8 mouse cellular contexts compared by ENCODE assay signal in genomic region chr2:62412081-62412821, GRCm38 (mm10). TPM values are rescaled to one million over a fixed set of nuclear protein-coding genes. Genes with fewer than 3 reads are reported as not detected.
DNase-seq lines count a peak whose midpoint lies in the region; ATAC-seq and TF ChIP-seq lines count a peak whose summit lies in the region.

Dpp4 (minus strand) TSS chr2:62412231.

- no peaks in the 10 kb centered on the region for H3K9me3 ChIP-seq in heart, embryonic 10.5 days
- no peaks in the 10 kb centered on the region for H3K9me3 ChIP-seq in ES-E14 (ENCODE audit: control insufficient read depth, insufficient read depth, low read depth, low read length)
- no peaks in the 10 kb centered on the region for H3K9me3 ChIP-seq in heart, embryonic 16.5 days (replicated peaks; ENCODE audit: control insufficient read depth, low read length)

- H3K4me3 ChIP-seq in heart, embryonic 10.5 days = peak within 1 kb of the TSS; percentile 69
- peak within 1 kb of the TSS; percentile 61 to 66 for H3K4me3 ChIP-seq in ES-E14 (ENCODE audit: insufficient read depth in 1 of 2, low read depth in 1 of 2, low read length in 2 of 2, poor library complexity in 1 of 2, severe bottlenecking in 1 of 2)
- peak within 1 kb of the TSS; percentile 52 for H3K4me3 ChIP-seq in heart, embryonic 16.5 days (ENCODE audit: low read length)

- 56% methylated on average over 13 of the region's 13 CpGs for WGBS in heart, embryonic 10.5 days
- WGBS in heart, embryonic 16.5 days = 47% methylated on average over 13 of the region's 13 CpGs

- H3K27ac ChIP-seq in heart, embryonic 10.5 days = peak within 1 kb of the TSS; percentile 79
- no peak within 1 kb of the TSS; the same call in 1 of the 2 replicates for H3K27ac ChIP-seq in ES-E14 (ENCODE audit: insufficient read depth, low read depth, low read length, poor library complexity, severe bottlenecking)
- H3K27ac ChIP-seq in heart, embryonic 16.5 days (ENCODE audit: low read length) = peak within 1 kb of the TSS; percentile 54; the same call in 1 of the 2 replicates

- H3K4me2 ChIP-seq in heart, embryonic 16.5 days (ENCODE audit: low read depth, low read length) = peak within 1 kb of the TSS; percentile 82

- H3K9ac ChIP-seq in ES-E14 (ENCODE audit: insufficient read depth, low read depth, low read length, poor library complexity, severe bottlenecking) = peak within 1 kb of the TSS; percentile 47; the same call in 1 of the 2 replicates
- H3K9ac ChIP-seq in heart, embryonic 16.5 days (ENCODE audit: low read length) = peak within 1 kb of the TSS; percentile 66

- DNase-seq in heart, embryonic 10.5 days (ENCODE audit: low spot score) = peak; percentile 28
- DNase-seq in heart, adult 8-10 months (ENCODE audit: low spot score) = no peak
- no peak for DNase-seq in ES-E14 (ENCODE audit: low read depth, low spot score)
- no peak for DNase-seq in layer of hippocampus, adult 9-10 months (ENCODE audit: low spot score)
- DNase-seq in cerebellum, adult 11-12 months = no peak
- DNase-seq in spleen, postnatal 14 days (ENCODE audit: low spot score in 2 of 2) = no peak

- H3K36me3 ChIP-seq in heart, embryonic 10.5 days = no peaks in the 10 kb centered on the region
- no peaks in the 10 kb centered on the region for H3K36me3 ChIP-seq in ES-E14 (ENCODE audit: control insufficient read depth, insufficient read depth, low read length, poor library complexity, severe bottlenecking)
- no peaks in the 10 kb centered on the region for H3K36me3 ChIP-seq in heart, embryonic 16.5 days (ENCODE audit: control insufficient read depth, insufficient read depth)

- H3K4me1 ChIP-seq in heart, embryonic 10.5 days = peaks cover 19% of the 10 kb centered on the region
- H3K4me1 ChIP-seq in ES-E14 (ENCODE audit: control insufficient read depth in 2 of 2, insufficient read depth in 2 of 2, low read length in 2 of 2, poor library complexity in 1 of 2) = peaks cover 6 to 9% of the 10 kb centered on the region in 2 experiments
- H3K4me1 ChIP-seq in heart, embryonic 16.5 days (ENCODE audit: control insufficient read depth, insufficient read depth, low read length) = 0 out of 2 replicates have a peak, but pooled peaks cover 2% of the 10 kb centered on the region

- in situ Hi-C loops in ES-E14 (cut with MboI; ENCODE audit: low sequenced_read_pairs in 2 of 2, unreplicated experiment in 2 of 2) = no loop called here

- H3K27me3 ChIP-seq in heart, embryonic 10.5 days (ENCODE audit: insufficient read depth, poor library complexity, severe bottlenecking) = peaks cover 29% of the 10 kb centered on the region
- H3K27me3 ChIP-seq in heart, embryonic 16.5 days (ENCODE audit: control insufficient read depth, insufficient read depth, low read length) = 0 out of 2 replicates have a peak, but pooled peaks cover 2% of the 10 kb centered on the region

- ATAC-seq in heart, embryonic 16.5 days (replicated peaks; ENCODE audit: extremely low read depth, insufficient read depth, low FRiP score) = no peak
- ATAC-seq in megakaryocyte, adult 5-6 weeks (ENCODE audit: poor library complexity, severe bottlenecking) = peak; percentile 26; the same call in 1 of the 2 replicates

TF ChIP-seq in ES-E14, 5 proteins besides CTCF, POLR2A, EP300 and RAD21:
- TF ChIP-seq ZC3H11A (IDR thresholded peaks at IDR 0.05; ENCODE audit: borderline replicate concordance, low read depth, low read length) = no peak
- TF ChIP-seq HCFC1 (IDR thresholded peaks at IDR 0.05; ENCODE audit: borderline replicate concordance, insufficient read depth, low read length) = no peak
- no peak for TF ChIP-seq ZNF384 (IDR thresholded peaks at IDR 0.05; ENCODE audit: low read depth, low read length)
- no peak for TF ChIP-seq CHD2 (IDR thresholded peaks at IDR 0.05; ENCODE audit: low read depth, low read length)
- TF ChIP-seq MAFK (IDR thresholded peaks at IDR 0.05; ENCODE audit: insufficient read depth, low read depth, low read length) = no peak

RNA-seq across cellular contexts. Expression of gene Dpp4, which starts in this region (rescaled TPM):
- 8.7 and 11.8 TPM in 2 replicates for polyA plus RNA-seq in heart, embryonic 10.5 days (2016; fragmentation: Nextera tagmentation; extraction: Ambion mirVana)
- 1 to 10 TPM; 2.5 to 7.6 (median 4.0) TPM for total RNA-seq in heart, adult 8-10 months (2022)
- 24.7 and 26.1 TPM in 2 replicates for total RNA-seq in ES-E14 (2012; rRNA removed)
- polyA plus RNA-seq in heart, embryonic 16.5 days (2015; fragmentation: Nextera tagmentation; extraction: Ambion mirVana) = 21.2 and 24.4 TPM in 2 replicates
- 13.4 and 14.6 TPM in 2 replicates for total RNA-seq in megakaryocyte, adult 5-6 weeks (2015)
- 17.6 and 19.2 TPM in 2 replicates for total RNA-seq in megakaryocyte, adult 5-6 weeks (2017)
